Mouse (Mus musculus): Measurements from ENCODE around the gene Ndufaf5. TPM values are rescaled to one million over a fixed set of nuclear protein-coding genes. Genes with fewer than 3 reads are reported as not detected.

Ndufaf5 gene
- polyA plus RNA-seq (2014; fragmentation: Illumina TruSeq; extraction: RNeasy Lipid Tissue Mini Kit (QIAGEN cat#74804); ENCODE audit: low read depth, low replicate concordance): 16.3 TPM

DNA sequence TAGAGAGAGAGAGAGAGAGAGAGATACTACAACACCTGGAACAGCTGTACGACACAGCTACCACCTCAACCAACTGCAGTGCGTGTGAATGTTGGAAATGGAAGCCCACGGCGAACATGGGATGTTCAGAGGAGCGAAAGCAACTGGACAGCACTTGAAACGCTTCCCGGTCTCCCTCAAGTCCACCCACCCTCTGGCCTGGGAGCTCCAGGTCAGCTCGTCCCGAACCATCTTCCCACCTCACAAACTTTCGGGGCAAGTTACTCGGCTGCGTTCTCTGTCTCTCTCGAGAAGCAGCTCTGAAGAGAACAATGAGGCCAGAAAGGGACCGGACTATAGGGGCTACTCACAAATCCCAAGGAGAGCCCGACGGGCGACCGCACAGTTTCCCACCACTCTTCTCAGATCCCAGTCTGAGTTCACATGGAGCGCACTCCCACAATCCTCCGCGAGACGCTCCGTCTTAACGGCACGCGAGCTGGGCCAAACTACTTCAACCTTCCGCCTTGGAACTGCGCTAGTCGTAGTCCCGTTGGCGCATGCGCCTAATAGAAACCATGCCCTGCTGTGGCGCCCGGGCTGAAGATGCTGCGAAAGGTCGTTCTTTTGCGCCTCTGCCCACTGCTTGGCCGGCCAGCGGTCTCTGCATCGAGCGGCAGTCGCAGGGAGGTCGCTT lies at the start of gene Ndufaf5, which contains the start of gene Esf1:
Gene Ndufaf5 (plus strand): TSS at position 523 of the 676 bp plus-strand sequence.
Gene Esf1 (minus strand): TSS at position 438 of the 676 bp plus-strand sequence.

DNA sequence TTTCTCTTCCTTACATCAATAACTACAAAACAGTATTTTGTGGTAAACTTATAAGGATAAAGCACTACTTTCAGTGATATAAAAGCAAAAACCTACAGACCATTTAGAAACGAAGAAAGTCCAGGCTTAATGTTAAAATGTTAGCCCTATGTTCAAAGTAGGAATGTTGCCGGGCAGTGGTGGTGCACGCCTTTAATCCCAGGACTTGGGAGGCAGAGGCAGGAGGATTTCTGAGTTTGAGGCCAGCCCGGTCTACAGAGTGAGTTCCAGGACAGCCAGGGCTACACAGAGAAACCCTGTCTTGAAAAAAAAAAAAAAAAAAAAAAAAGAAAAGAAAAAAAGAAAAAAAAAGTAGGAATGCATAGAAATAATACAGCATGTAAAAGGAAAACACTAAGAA lies 18.7 kb upstream of the Ndufaf5 start, which contains the start of gene Gm17374:
Gene Gm17374 (plus strand): TSS at position 301 of the 400 bp plus-strand sequence.

Other genes starting within 250 kb of the Ndufaf5 start
- 33.1 TPM for gene Tasp1, start 103.8 kb upstream of the Ndufaf5 start, polyA plus RNA-seq (2014; fragmentation: Illumina TruSeq; extraction: RNeasy Lipid Tissue Mini Kit (QIAGEN cat#74804); ENCODE audit: low read depth, low replicate concordance)
- not detected for gene Gm17374, start 18.6 kb upstream of the Ndufaf5 start, polyA plus RNA-seq (2014; fragmentation: Illumina TruSeq; extraction: RNeasy Lipid Tissue Mini Kit (QIAGEN cat#74804); ENCODE audit: low read depth, low replicate concordance)
- gene Esf1, start 85 bp upstream of the Ndufaf5 start, polyA plus RNA-seq (2014; fragmentation: Illumina TruSeq; extraction: RNeasy Lipid Tissue Mini Kit (QIAGEN cat#74804); ENCODE audit: low read depth, low replicate concordance): 42.9 TPM
- gene Sel1l2, start 219.1 kb downstream of the Ndufaf5 start, polyA plus RNA-seq (2014; fragmentation: Illumina TruSeq; extraction: RNeasy Lipid Tissue Mini Kit (QIAGEN cat#74804); ENCODE audit: low read depth, low replicate concordance): 206 TPM
- 96.1 TPM for gene Macrod2, start 224.7 kb downstream of the Ndufaf5 start, polyA plus RNA-seq (2014; fragmentation: Illumina TruSeq; extraction: RNeasy Lipid Tissue Mini Kit (QIAGEN cat#74804); ENCODE audit: low read depth, low replicate concordance)

Measured in testis, adult 10 weeks (tissue).